Mouse (Mus musculus): ENCODE results near the gene Rnf167. TPM values are rescaled to one million over a fixed set of nuclear protein-coding genes. Genes with fewer than 3 reads are reported as not detected.

The Rnf167 gene
- polyA plus RNA-seq, 1 experiment: 9.0 TPM

- H3ac ChIP-seq (ENCODE audit: control insufficient read depth, insufficient read length, low read depth): no peak overlapping the region
- H3K79me2 ChIP-seq (ENCODE audit: control insufficient read depth, insufficient read depth): peaks cover 87% of the 10 kb centered on the region
- peak overlapping the region; percentile 99 for H3K4me3 ChIP-seq (ENCODE audit: insufficient read depth, poor library complexity, severe bottlenecking)
- H3K36me3 ChIP-seq (ENCODE audit: control insufficient read depth, insufficient read depth): peaks cover 59% of the 10 kb centered on the region
- peak; percentile 57 for TF ChIP-seq FOSL1 (IDR thresholded peaks at IDR 0.05; ENCODE audit: insufficient read depth, low read length, poor library complexity, severe bottlenecking)
- peak; percentile 88 for TF ChIP-seq USF1 (IDR thresholded peaks at IDR 0.05; ENCODE audit: low read depth)
- no peak for TF ChIP-seq MYOD1 (IDR thresholded peaks at IDR 0.05; ENCODE audit: control insufficient read depth, insufficient read length, low read depth)
- H3K79me3 ChIP-seq (ENCODE audit: low read depth): peaks cover 48% of the 10 kb centered on the region
- no peaks in the 10 kb centered on the region for H3K27me3 ChIP-seq (ENCODE audit: control insufficient read depth, insufficient read depth, insufficient read length)
Observed at GRCm38 (mm10) chr11:70651391-70651790, 4.4 kb downstream of the Rnf167 start.

- Histone ChIP-seq H3ac (ENCODE audit: control insufficient read depth, insufficient read length, low read depth) (peak overlapping the region; percentile 45), H3K79me2 (ENCODE audit: control insufficient read depth, insufficient read depth) (peaks cover 93% of the 10 kb centered on the region), H3K4me3 (ENCODE audit: insufficient read depth, poor library complexity, severe bottlenecking) (peak overlapping the region; percentile 99), H3K36me3 (ENCODE audit: control insufficient read depth, insufficient read depth) (peaks cover 59% of the 10 kb centered on the region), H3K79me3 (ENCODE audit: low read depth) (peaks cover 53% of the 10 kb centered on the region), H3K27me3 (ENCODE audit: control insufficient read depth, insufficient read depth, insufficient read length) (no peaks in the 10 kb centered on the region)
- TF ChIP-seq MAX (IDR thresholded peaks at IDR 0.05): no peak
- peak; percentile 88 for TF ChIP-seq MYOD1 (IDR thresholded peaks at IDR 0.05; ENCODE audit: control insufficient read depth, insufficient read length, low read depth)
Observed at GRCm38 (mm10) chr11:70652029-70652883, 5.2 kb downstream of the Rnf167 start.

GRCm38 (mm10) chr11:70652884-70653344 lies 5.9 kb downstream of the Rnf167 start:
- Histone ChIP-seq H3K27me3 (ENCODE audit: control insufficient read depth, insufficient read depth, insufficient read length) (no peaks in the 10 kb centered on the region), H3K79me3 (ENCODE audit: low read depth) (peaks cover 60% of the 10 kb centered on the region), H3K79me2 (ENCODE audit: control insufficient read depth, insufficient read depth) (peaks cover 94% of the 10 kb centered on the region), H3K4me3 (ENCODE audit: insufficient read depth, poor library complexity, severe bottlenecking) (peak overlapping the region; percentile 99), H3K36me3 (ENCODE audit: control insufficient read depth, insufficient read depth) (peaks cover 58% of the 10 kb centered on the region), H3ac (ENCODE audit: control insufficient read depth, insufficient read length, low read depth) (peak overlapping the region; percentile 43)
- TF ChIP-seq USF1 (IDR thresholded peaks at IDR 0.05; ENCODE audit: low read depth): no peak
- TF ChIP-seq FOSL1 (IDR thresholded peaks at IDR 0.05; ENCODE audit: insufficient read depth, low read length, poor library complexity, severe bottlenecking): no peak
- TF ChIP-seq MYOG (IDR thresholded peaks at IDR 0.05; ENCODE audit: control insufficient read depth, extremely low read depth, insufficient read length): no peak
- no peak for TF ChIP-seq CEBPB (IDR thresholded peaks at IDR 0.05; ENCODE audit: low read depth)
- no peak for TF ChIP-seq CTCF (IDR thresholded peaks at IDR 0.05; ENCODE audit: control insufficient read depth, insufficient read depth, insufficient read length)
- TF ChIP-seq MYOD1 (IDR thresholded peaks at IDR 0.05; ENCODE audit: control insufficient read depth, insufficient read length, low read depth): no peak
- no peak for TF ChIP-seq MAX (IDR thresholded peaks at IDR 0.05)

- Histone ChIP-seq H3K79me2 (ENCODE audit: control insufficient read depth, insufficient read depth) (peaks cover 94% of the 10 kb centered on the region), H3K27me3 (ENCODE audit: control insufficient read depth, insufficient read depth, insufficient read length) (no peaks in the 10 kb centered on the region), H3K4me3 (ENCODE audit: insufficient read depth, poor library complexity, severe bottlenecking) (peak overlapping the region; percentile 99), H3K36me3 (ENCODE audit: control insufficient read depth, insufficient read depth) (peaks cover 51% of the 10 kb centered on the region), H3K79me3 (ENCODE audit: low read depth) (peaks cover 66% of the 10 kb centered on the region), H3ac (ENCODE audit: control insufficient read depth, insufficient read length, low read depth) (peak overlapping the region; percentile 91)
- TF ChIP-seq MYOD1 (IDR thresholded peaks at IDR 0.05; ENCODE audit: control insufficient read depth, insufficient read length, low read depth): no peak
- peak; percentile 31 for TF ChIP-seq MAX (IDR thresholded peaks at IDR 0.05)
Observed at GRCm38 (mm10) chr11:70653345-70654197, 6.5 kb downstream of the Rnf167 start.

GRCm38 (mm10) chr11:70654198-70654922 lies 7.3 kb downstream of the Rnf167 start, which contains the start of gene Pfn1:
Gene Pfn1 (minus strand): TSS chr11:70654644.
- Histone ChIP-seq H3K36me3 (ENCODE audit: control insufficient read depth, insufficient read depth) (peaks cover 50% of the 10 kb centered on the region), H3ac (ENCODE audit: control insufficient read depth, insufficient read length, low read depth) (peak within 1 kb of the TSS; percentile 91), H3K27me3 (ENCODE audit: control insufficient read depth, insufficient read depth, insufficient read length) (no peaks in the 10 kb centered on the region), H3K4me3 (ENCODE audit: insufficient read depth, poor library complexity, severe bottlenecking) (peak within 1 kb of the TSS; percentile 99), H3K79me2 (ENCODE audit: control insufficient read depth, insufficient read depth) (peaks cover 94% of the 10 kb centered on the region), H3K79me3 (ENCODE audit: low read depth) (peaks cover 72% of the 10 kb centered on the region)
- no peak for TF ChIP-seq MYOD1 (IDR thresholded peaks at IDR 0.05; ENCODE audit: control insufficient read depth, insufficient read length, low read depth)
- peak; percentile 46 for TF ChIP-seq MAX (IDR thresholded peaks at IDR 0.05)
- no peak for TF ChIP-seq FOSL1 (IDR thresholded peaks at IDR 0.05; ENCODE audit: insufficient read depth, low read length, poor library complexity, severe bottlenecking)
- no peak for TF ChIP-seq USF1 (IDR thresholded peaks at IDR 0.05; ENCODE audit: low read depth)
- TF ChIP-seq CEBPB (IDR thresholded peaks at IDR 0.05; ENCODE audit: low read depth): no peak
- TF ChIP-seq MYOG (IDR thresholded peaks at IDR 0.05; ENCODE audit: control insufficient read depth, extremely low read depth, insufficient read length): no peak
- TF ChIP-seq CTCF (IDR thresholded peaks at IDR 0.05; ENCODE audit: control insufficient read depth, insufficient read depth, insufficient read length): no peak
